In the genomic region with DNA sequence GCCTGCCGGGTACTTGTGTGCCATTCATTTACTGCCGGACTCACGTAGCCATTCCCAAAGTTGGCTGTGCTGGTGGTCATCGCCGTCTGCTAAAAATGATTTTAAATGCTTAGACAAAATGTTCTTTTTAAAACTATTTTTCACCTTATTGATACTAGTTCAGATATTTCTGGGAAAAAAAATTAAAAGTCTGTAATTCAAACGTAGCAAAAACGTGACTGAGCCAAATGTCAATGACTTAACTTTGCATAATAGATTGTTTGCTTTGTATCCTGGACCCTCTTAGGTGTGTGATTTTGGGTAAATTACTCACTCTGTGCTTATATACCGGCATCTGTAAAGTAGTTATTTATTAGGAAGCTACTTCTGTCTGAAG, we compare ENCODE assay signal across 8 mouse cellular contexts. TPM values are rescaled to one million over a fixed set of nuclear protein-coding genes. Genes with fewer than 3 reads are reported as not detected.
DNase-seq lines count a peak whose midpoint lies in the region; ATAC-seq and TF ChIP-seq lines count a peak whose summit lies in the region.

No protein-coding gene starts in this region.

- peaks cover 21% of the 10 kb centered on the region for H3K36me3 ChIP-seq in embryonic facial prominence, embryonic 13.5 days
- no peaks in the 10 kb centered on the region for H3K36me3 ChIP-seq in intestine, embryonic 16.5 days (ENCODE audit: control insufficient read depth, insufficient read depth, low read length)
- H3K36me3 ChIP-seq in neural tube, embryonic 12.5 days: peaks cover 21% of the 10 kb centered on the region

- H3K27ac ChIP-seq in embryonic facial prominence, embryonic 13.5 days: no peak overlapping the region
- H3K27ac ChIP-seq in intestine, embryonic 16.5 days (ENCODE audit: low read length): peak overlapping the region; percentile 86; the same call in 1 of the 2 replicates
- no peak overlapping the region for H3K27ac ChIP-seq in neural tube, embryonic 12.5 days

- no peaks in the 10 kb centered on the region for H3K27me3 ChIP-seq in embryonic facial prominence, embryonic 13.5 days
- H3K27me3 ChIP-seq in intestine, embryonic 16.5 days (replicated peaks; ENCODE audit: control insufficient read depth, insufficient read depth, low read length): no peaks in the 10 kb centered on the region
- no peaks in the 10 kb centered on the region for H3K27me3 ChIP-seq in neural tube, embryonic 12.5 days (replicated peaks)

- H3K4me3 ChIP-seq in lung, adult 2 months (replicated peaks; ENCODE audit: extremely low read depth, low read depth, low read length): peak overlapping the region; percentile 68
- peak overlapping the region; percentile 71 for H3K4me3 ChIP-seq in embryonic facial prominence, embryonic 13.5 days
- H3K4me3 ChIP-seq in intestine, embryonic 16.5 days (ENCODE audit: low read length): peak overlapping the region; percentile 78
- H3K4me3 ChIP-seq in neural tube, embryonic 12.5 days: peak overlapping the region; percentile 66

- H3K4me2 ChIP-seq in embryonic facial prominence, embryonic 13.5 days: peak overlapping the region; percentile 75
- peak overlapping the region; percentile 69 for H3K4me2 ChIP-seq in intestine, embryonic 16.5 days (ENCODE audit: low read depth, low read length)
- H3K4me2 ChIP-seq in neural tube, embryonic 12.5 days (replicated peaks): peak overlapping the region; percentile 74

- DNase-seq in lung, adult 2 months: no peak
- DNase-seq in lung, postnatal 4 days: no peak
- no peak for DNase-seq in left cerebral cortex, adult 9 months (ENCODE audit: low spot score in 2 of 2)
- no peak for DNase-seq in yolk sac, embryonic 10.5 days (ENCODE audit: low spot score)

- H3K9ac ChIP-seq in embryonic facial prominence, embryonic 13.5 days: peak overlapping the region; percentile 78
- peak overlapping the region; percentile 89 for H3K9ac ChIP-seq in intestine, embryonic 16.5 days (ENCODE audit: low read depth, low read length)
- H3K9ac ChIP-seq in neural tube, embryonic 12.5 days: peak overlapping the region; percentile 60

- no peak for ATAC-seq in embryonic facial prominence, embryonic 13.5 days (ENCODE audit: insufficient number of reproducible peaks, insufficient read depth, low FRiP score, low TSS enrichment, low read depth)
- ATAC-seq in intestine, embryonic 16.5 days: no peak
- ATAC-seq in neural tube, embryonic 12.5 days (ENCODE audit: low FRiP score, low read depth): 0 out of 2 replicates have a peak, but pooled peaks have one; percentile 5
- ATAC-seq in cerebellum, adult (ENCODE audit: insufficient number of reproducible peaks, low FRiP score, low TSS enrichment): no peak

- no peak for TF ChIP-seq POLR2A in lung, adult 2 months (IDR thresholded peaks at IDR 0.05; ENCODE audit: borderline replicate concordance, extremely low read depth, low read depth, low read length)

- no peaks in the 10 kb centered on the region for H3K4me1 ChIP-seq in lung, adult 2 months (ENCODE audit: control insufficient read depth, insufficient read depth, low read length)
- H3K4me1 ChIP-seq in embryonic facial prominence, embryonic 13.5 days: peaks cover 12% of the 10 kb centered on the region
- peaks cover 8% of the 10 kb centered on the region; the same call in 1 of the 2 replicates for H3K4me1 ChIP-seq in intestine, embryonic 16.5 days (ENCODE audit: control insufficient read depth, insufficient read depth, low read length)
- H3K4me1 ChIP-seq in neural tube, embryonic 12.5 days: peaks cover 10% of the 10 kb centered on the region; the same call in 1 of the 2 replicates

- TF ChIP-seq CTCF in lung, adult 2 months (IDR thresholded peaks at IDR 0.05; ENCODE audit: insufficient read depth, low read length): no peak

- 2% methylated on average over 8 of the region's 8 CpGs for WGBS in lung, adult 2 months
- WGBS in embryonic facial prominence, embryonic 13.5 days: 3% methylated on average over 8 of the region's 8 CpGs
- WGBS in intestine, embryonic 16.5 days: 2% methylated on average over 8 of the region's 8 CpGs
- 6% methylated on average over 8 of the region's 8 CpGs for WGBS in neural tube, embryonic 12.5 days

- H3K9me3 ChIP-seq in embryonic facial prominence, embryonic 13.5 days: no peaks in the 10 kb centered on the region
- H3K9me3 ChIP-seq in intestine, embryonic 16.5 days (ENCODE audit: control insufficient read depth, low read length): no peaks in the 10 kb centered on the region
- no peaks in the 10 kb centered on the region for H3K9me3 ChIP-seq in neural tube, embryonic 12.5 days

RNA-seq across cellular contexts. Expression of gene Dera, which starts 0.5 kb away (rescaled TPM):
- polyA plus RNA-seq in lung, adult 2 months (2012; rRNA removed): 5.2 and 6.9 TPM in 2 replicates
- polyA plus RNA-seq in embryonic facial prominence, embryonic 13.5 days (2015; fragmentation: Nextera tagmentation; extraction: Ambion mirVana): 48.4 and 49.2 TPM in 2 replicates
- polyA plus RNA-seq in intestine, embryonic 16.5 days (2015; fragmentation: Nextera tagmentation; extraction: Ambion mirVana): 124 and 132 TPM in 2 replicates
- polyA plus RNA-seq in neural tube, embryonic 12.5 days (2016; fragmentation: Nextera tagmentation; extraction: Ambion mirVana): 38.3 and 38.7 TPM in 2 replicates

RNA-seq across cellular contexts. Expression of gene Strap, which starts 20.0 kb away (rescaled TPM):
- polyA plus RNA-seq in lung, adult 2 months (2012; rRNA removed): 28.3 and 33.2 TPM in 2 replicates
- polyA plus RNA-seq in embryonic facial prominence, embryonic 13.5 days (2015; fragmentation: Nextera tagmentation; extraction: Ambion mirVana): 176 and 178 TPM in 2 replicates
- 122 and 132 TPM in 2 replicates for polyA plus RNA-seq in intestine, embryonic 16.5 days (2015; fragmentation: Nextera tagmentation; extraction: Ambion mirVana)
- 192 and 194 TPM in 2 replicates for polyA plus RNA-seq in neural tube, embryonic 12.5 days (2016; fragmentation: Nextera tagmentation; extraction: Ambion mirVana)
